Mouse (Mus musculus) cerebellum, adult 2 months (tissue): ENCODE measurements around the gene Trim71. TPM values are rescaled to one million over a fixed set of nuclear protein-coding genes. Genes with fewer than 3 reads are reported as not detected.

Source experiments
- DNase-seq, 2 experiments: peaks; one replicate each; pipeline ENCODE4 v3.0.0; 2021
- H3K27ac ChIP-seq: fragments of 200-500 bp; 2 replicates; pipeline ENCODE4 v1.5.1; 2012; ENCODE audit warnings: low read length, control low read depth, inconsistent platforms; ENCODE audit not compliant: insufficient read depth
- H3K27me3 ChIP-seq: fragments of 200-500 bp; 2 replicates; pipeline ENCODE4 v1.6.1; 2012; ENCODE audit warnings: inconsistent platforms, mild to moderate bottlenecking, low read length, moderate library complexity; ENCODE audit not compliant: control insufficient read depth, insufficient read depth
- H3K4me1 ChIP-seq: fragments of 200-500 bp; 2 replicates; pipeline ENCODE4 v1.6.1; 2011; ENCODE audit warnings: low read length; ENCODE audit not compliant: control insufficient read depth, insufficient read depth
- H3K4me3 ChIP-seq: fragments of 200-500 bp; replicated peaks from 2 replicates; pipeline ENCODE3; 2011; ENCODE audit warnings: mild to moderate bottlenecking, low read depth, low read length, control low read depth; ENCODE audit not compliant: insufficient read depth
- CTCF ChIP-seq: fragments of 200-500 bp; IDR thresholded peaks from 2 replicates; pipeline ENCODE4 v1.5.1; 2011; ENCODE audit warnings: low read depth, mild to moderate bottlenecking, control low read depth, low read length, moderate library complexity, borderline replicate concordance; ENCODE audit not compliant: insufficient read depth
- POLR2A ChIP-seq: fragments of 200-500 bp; IDR thresholded peaks from 2 replicates; pipeline ENCODE4 v1.6.1; 2011; ENCODE audit warnings: low read length, control low read depth, borderline replicate concordance; ENCODE audit not compliant: insufficient read depth
- WGBS: fragments of 180-500 bp; shearing (Covaris S2); methylation state at CpG from one replicate; pipeline ENCODE4 v1.1.7; 2018; 5-methylcytosine and 5-hydroxymethylcytosine counted together
- polyA plus RNA-seq: library from polyadenylated mRNA; depleted of rRNA; stranded (reverse); fragments of >200 nt; gene quantifications from 2 replicates; pipeline ENCODE4 v1.2.3, GENCODE M21; 2012; rRNA removed

Trim71 gene
- polyA plus RNA-seq, 1 experiment, result 0.03 TPM

DNA sequence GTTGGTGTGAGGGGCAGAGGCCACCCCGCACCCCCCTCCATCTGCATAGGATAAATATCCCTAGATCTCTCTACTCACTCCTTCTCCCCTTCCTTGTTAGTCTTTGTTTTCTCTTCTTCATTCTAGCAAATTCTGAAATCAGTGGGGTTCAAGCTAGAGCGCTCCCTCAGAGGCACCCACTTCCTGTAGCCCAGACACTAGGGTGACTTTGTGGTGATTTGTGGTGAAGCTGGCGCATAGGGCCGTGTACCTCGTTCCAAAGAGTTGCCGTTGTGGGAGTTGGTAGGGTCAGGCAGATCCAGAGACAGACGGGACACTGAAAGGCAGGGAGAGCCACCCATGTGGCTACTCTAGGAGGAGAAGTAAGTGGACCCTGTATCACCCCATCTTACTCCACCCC lies 101.6 kb downstream of the Trim71 start:
- Histone ChIP-seq H3K27ac (no peak overlapping the region), H3K27me3 (no peaks in the 10 kb centered on the region), H3K4me1 (no peaks in the 10 kb centered on the region), H3K4me3 (no peak overlapping the region)
- WGBS, result 92% methylated on average over 7 of the region's 7 CpGs
- TF ChIP-seq CTCF, result no peak
- no peak for TF ChIP-seq POLR2A
- no peak for DNase-seq

DNA sequence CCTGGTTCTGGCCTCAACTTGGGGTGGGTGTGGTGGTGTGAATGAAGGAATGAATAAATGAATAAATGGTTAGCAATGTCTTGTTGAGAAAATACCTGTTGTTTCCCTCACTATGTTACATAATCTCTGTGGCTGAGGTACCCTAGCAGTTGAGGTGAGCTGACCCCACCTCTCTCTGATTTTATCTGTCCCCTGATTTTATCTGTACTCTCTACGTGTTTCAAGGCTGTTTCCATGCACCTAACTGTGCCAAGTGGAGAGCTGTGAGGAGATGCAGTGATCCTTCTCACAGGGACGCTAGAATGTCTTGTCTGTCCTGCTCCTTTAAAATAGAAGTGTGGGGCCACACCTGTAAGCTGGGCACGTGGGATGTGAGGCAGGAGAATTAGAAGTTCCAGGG lies 105.7 kb downstream of the Trim71 start:
- 85% methylated on average over 3 of the region's 3 CpGs for WGBS
- no peak for TF ChIP-seq POLR2A
- no peak for TF ChIP-seq CTCF
- H3K4me1 ChIP-seq, result no peaks in the 10 kb centered on the region
- no peak overlapping the region for H3K27ac ChIP-seq
- H3K4me3 ChIP-seq, result no peak overlapping the region
- DNase-seq, result no peak
- no peaks in the 10 kb centered on the region for H3K27me3 ChIP-seq

Other genes starting within 250 kb of the Trim71 start
- gene Bcl2a1c, start 234.2 kb downstream of the Trim71 start, polyA plus RNA-seq, result not detected in 2 replicates
- gene Crtap, start 173.7 kb downstream of the Trim71 start, polyA plus RNA-seq, result 12.9 and 13.1 TPM in 2 replicates
- 22.2 and 23.0 TPM in 2 replicates for gene Glb1, start 163.3 kb downstream of the Trim71 start, polyA plus RNA-seq
- 4.1 and 4.5 TPM in 2 replicates for gene Tmppe, start 163.3 kb downstream of the Trim71 start, polyA plus RNA-seq
- not detected in 2 replicates for gene Ccr4, start 59.5 kb downstream of the Trim71 start, polyA plus RNA-seq
- gene C130032M10Rik, start 48.7 kb downstream of the Trim71 start, polyA plus RNA-seq, result not detected in 2 replicates
- gene Cnot10, start 75.8 kb upstream of the Trim71 start, polyA plus RNA-seq, result 69.7 and 70.9 TPM in 2 replicates
- 64.9 and 67.0 TPM in 2 replicates for gene Dync1li1, start 124.4 kb upstream of the Trim71 start, polyA plus RNA-seq
- 14.6 and 15.2 TPM in 2 replicates for gene Cmtm6, start 166.7 kb upstream of the Trim71 start, polyA plus RNA-seq
- 9.4 and 10.5 TPM in 2 replicates for gene Cmtm7, start 217.5 kb upstream of the Trim71 start, polyA plus RNA-seq